8 mouse cellular contexts compared by ENCODE assay signal in the genomic region with DNA sequence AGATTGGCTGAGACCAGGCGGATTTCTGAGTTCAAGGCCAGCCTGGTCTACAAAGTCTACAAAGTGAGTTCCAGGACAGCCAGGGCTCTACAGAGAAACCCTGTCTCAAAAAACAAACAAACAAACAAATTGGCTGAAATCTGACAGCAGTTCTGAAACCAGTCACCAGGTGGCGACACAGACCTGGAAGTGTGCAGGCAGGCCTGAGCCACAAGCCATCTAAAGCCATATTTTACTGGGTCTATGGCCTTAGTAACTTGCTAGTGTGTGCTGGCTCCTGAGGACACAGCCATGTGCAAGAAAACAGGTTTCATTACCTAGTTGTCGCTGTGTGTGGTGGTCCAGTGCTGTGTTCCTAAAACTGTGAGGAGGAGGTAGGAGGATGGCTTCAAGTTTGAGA. TPM values are rescaled to one million over a fixed set of nuclear protein-coding genes. Genes with fewer than 3 reads are reported as not detected.
DNase-seq lines count a peak whose midpoint lies in the region; ATAC-seq lines count a peak whose summit lies in the region.

No protein-coding gene starts in this region.

- peak; percentile 77 for DNase-seq in CD4-positive helper T cell, adult 2 months (ENCODE audit: low read depth, low spot score)
- DNase-seq in NIH3T3 (ENCODE audit: low read depth), result peak; percentile 91
- peak; percentile 81 for DNase-seq in gastrocnemius, postnatal 10 days
- DNase-seq in kidney, postnatal 4 days, result peak; percentile 89 to 90
- DNase-seq in lung, postnatal 14 days, result peak; percentile 87
- peak; percentile 62 for DNase-seq in right cerebral cortex, adult 18-20 months
- DNase-seq in urinary bladder, postnatal 36 days (ENCODE audit: low spot score in 2 of 2), result peak; percentile 72 to 78

- ATAC-seq in common myeloid progenitor, adult 5-6 weeks (replicated peaks; ENCODE audit: low read depth, poor library complexity, severe bottlenecking), result peak; percentile 70

RNA-seq across cellular contexts. Expression of a gene that starts 2.4 kb away (rescaled TPM):
- not detected in 2 replicates for total RNA-seq in common myeloid progenitor, adult 5-6 weeks (2017)
- not detected for total RNA-seq in gastrocnemius, postnatal 10 days (2021)

RNA-seq across cellular contexts. Expression of a gene that starts 2.8 kb away (rescaled TPM):
- total RNA-seq in common myeloid progenitor, adult 5-6 weeks (2017), result 0.09 TPM in 1 of 2 replicates, not detected in the other
- total RNA-seq in gastrocnemius, postnatal 10 days (2021), result 1 to 10 TPM; 2.5 to 3.0 TPM

RNA-seq across cellular contexts. Expression of a gene that starts 17.5 kb away (rescaled TPM):
- total RNA-seq in common myeloid progenitor, adult 5-6 weeks (2017), result 0.05 TPM in 1 of 2 replicates, not detected in the other
- not detected for total RNA-seq in gastrocnemius, postnatal 10 days (2021)

RNA-seq across cellular contexts. Expression of a gene that starts 22.0 kb away (rescaled TPM):
- total RNA-seq in common myeloid progenitor, adult 5-6 weeks (2017), result 54.4 and 58.2 TPM in 2 replicates
- total RNA-seq in gastrocnemius, postnatal 10 days (2021), result 100 to 1,000 TPM in 1 of 2 experiments, 10 to 100 TPM in 1; 79.2 to 130 TPM

RNA-seq across cellular contexts. Expression of a gene that starts 33.7 kb away (rescaled TPM):
- 1.5 and 4.2 TPM in 2 replicates for total RNA-seq in common myeloid progenitor, adult 5-6 weeks (2017)
- total RNA-seq in gastrocnemius, postnatal 10 days (2021), result 10 to 100 TPM; 44.6 to 50.4 TPM

Comparison
In these comparisons a context has a peak if more than half of its experiments do, and no peak if none do; other contexts are left out.
1. Peak in every context shown above with its lines: DNase-seq and ATAC-seq.